Mouse (Mus musculus): ENCODE measurements around the gene Epha5.

Epha5 gene

DNA sequence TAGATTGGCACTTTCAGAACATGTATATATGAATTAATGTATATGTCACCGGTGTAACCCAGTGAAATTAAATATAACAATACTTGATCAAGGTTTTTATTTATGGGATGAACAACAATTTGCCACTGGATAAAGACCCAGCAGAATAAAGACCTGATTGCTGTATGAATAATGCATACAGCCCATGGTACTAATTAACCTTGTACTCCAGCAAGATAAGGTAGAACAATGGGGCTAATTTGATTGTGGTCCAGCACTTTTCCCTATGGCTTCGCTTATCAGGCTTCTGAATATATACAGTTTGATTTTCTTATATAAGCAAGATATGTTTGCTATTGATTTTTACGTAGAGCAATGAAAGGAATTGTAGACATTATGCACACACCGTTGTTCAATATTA lies 103.6 kb downstream of the Epha5 start:
- DNase-seq (ENCODE audit: low spot score in 2 of 2) = no peak

DNA sequence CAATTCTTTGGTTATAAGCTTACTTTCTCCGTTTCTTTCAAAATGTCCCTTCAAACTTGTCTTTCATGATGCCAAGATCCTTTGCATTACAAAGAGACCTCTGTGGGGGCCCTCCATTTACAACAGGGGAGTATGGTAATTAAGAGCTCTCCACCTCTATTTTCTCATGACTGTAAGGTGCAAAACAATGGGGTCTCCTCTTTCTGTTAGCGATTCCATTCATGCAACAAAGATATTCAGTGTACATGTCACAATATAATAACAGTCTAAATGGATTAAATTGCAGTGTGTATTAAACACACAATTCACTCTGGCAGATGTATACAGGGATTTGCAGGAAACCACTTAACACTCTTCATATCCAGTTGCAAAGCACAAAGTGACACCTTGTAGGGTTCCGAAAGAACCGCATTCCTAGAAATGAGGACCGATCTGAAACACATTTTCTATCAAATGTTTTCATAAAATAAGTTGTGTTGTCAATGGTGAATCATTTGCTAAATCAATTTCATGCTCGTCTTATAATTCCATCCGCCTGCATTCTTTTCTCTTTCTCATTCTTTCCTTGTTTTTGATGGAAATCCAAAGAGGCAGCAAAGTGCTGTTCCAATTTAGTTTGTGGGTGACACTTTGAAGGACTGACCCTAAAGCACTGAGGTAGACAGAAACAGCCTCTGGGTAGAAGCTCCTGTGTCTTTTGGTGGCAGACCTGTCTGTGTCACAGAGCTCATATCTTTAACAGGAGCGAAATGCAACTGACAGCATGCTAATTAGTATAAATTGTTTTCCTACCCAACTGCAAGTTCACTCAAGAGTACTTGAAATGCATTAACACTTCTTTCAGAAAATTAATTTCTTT lies 118.1 kb downstream of the Epha5 start:
- no peak for DNase-seq (ENCODE audit: low spot score in 2 of 2)

DNA sequence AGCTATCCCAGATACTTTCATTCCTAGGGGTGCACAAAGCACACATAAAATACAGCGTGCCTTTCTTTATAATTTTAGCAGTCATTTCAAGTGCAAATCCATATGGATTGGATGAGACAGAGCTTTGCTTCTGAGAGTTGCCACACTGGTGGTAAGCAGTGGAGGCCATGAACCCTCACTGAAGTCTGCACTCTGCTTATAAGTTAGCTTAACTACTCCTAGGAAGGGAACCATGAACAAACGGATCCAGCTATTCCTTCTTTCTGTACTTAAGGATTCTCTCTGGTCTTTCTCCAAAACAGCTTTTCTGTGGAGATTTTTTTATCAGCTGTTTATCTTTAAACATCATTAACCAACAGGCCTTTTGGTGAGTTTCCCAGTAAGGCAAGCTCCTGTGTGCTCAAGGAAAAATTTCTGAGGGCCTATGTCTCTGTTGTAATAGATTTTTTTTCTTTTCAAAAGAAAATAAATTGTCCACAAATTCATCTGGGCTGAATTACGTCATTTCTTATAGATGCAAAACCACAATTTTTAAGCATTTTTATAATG lies 127.7 kb downstream of the Epha5 start:
- no peak for DNase-seq (ENCODE audit: low spot score in 2 of 2)

DNA sequence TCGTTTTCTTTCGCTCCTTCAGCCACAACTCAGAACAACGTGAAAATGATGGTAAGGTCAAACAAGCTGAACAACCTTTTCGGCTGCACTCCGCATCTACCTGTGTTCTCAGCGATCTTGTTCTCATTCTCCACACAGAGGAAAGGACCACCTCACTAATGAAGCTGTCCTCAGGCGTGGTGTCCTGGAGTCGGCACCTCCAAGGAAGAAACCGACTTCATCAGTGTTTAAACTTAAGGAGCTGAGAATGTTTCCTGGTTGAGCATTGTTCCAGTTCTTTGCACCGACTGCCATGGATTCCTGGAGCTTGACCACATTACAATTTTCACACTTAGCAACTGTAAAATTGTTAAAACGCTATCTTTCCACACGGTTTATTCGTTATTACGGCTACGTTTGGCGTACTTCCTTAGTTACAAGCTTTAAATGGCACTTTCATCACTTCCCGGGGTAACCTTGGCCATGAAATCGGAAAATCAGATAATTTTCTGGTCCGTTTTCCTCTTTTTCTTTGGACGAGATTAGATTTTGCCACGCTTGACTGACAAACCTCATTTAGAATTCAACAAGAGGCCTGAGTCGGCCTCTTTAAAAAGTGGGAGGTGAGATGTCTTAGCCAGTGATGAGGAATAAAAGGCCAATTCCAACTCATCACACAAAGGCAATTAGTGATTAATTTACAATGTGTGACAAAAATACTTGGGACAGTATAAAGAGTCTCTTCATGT lies 135.7 kb downstream of the Epha5 start:
- DNase-seq (ENCODE audit: low spot score in 2 of 2) = no peak

DNA sequence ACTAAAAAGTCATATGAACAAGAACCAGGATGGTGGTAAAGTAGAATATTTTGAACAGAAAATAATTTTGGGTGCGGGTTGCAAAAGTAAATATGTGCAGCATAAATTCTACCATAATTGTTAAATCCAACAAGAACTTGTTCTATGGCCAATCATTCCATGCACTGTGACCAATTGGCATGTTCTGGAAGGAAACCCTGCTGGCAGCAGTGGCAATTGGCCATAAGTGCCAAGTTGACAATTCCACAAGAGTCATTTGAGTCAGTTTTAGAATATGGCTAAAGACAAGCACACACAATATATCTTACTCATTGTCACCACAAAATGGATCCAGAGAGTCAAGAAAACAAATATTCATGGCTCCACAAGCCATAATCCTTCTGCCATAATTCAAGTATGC lies 140.2 kb downstream of the Epha5 start:
- DNase-seq (ENCODE audit: low spot score in 2 of 2) = no peak

DNA sequence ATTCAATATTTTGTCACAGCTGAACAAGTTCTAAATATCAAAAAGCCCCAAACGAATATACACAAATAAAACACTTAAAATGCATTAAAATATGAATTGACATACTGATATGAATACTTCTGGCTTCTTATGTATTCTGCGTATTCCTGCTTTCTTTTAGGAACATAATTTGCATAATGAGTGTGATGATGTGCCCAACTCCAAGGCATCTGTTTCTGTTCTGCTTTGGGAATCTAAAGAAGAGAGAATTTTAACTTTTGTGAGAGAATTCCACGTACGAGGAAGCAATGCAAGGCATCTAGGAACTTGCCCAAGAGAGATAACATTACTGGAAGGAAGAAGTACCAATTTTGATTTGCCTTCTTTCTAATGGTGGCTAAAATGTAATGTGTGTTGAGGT lies 151.8 kb downstream of the Epha5 start:
- no peak for DNase-seq (ENCODE audit: low spot score in 2 of 2)

DNA sequence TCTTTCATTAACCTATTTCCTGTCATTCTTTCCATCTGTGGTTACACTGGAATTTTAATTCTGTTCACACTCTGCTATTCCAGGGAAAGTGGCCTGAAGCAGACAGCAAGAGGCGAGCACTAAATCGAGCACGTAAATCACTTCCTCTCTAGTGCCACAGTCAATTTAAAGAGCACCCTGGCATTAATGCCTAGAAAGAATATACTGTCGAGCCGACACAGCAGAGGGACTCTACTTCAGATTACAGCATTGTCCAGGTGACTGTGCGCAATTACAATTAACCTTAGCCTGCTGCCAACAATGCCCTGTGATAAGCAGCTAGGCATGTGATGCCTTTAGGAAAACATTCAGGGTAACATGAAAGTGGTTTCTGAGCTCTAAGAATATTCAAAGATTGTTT lies 153.2 kb downstream of the Epha5 start:
- DNase-seq (ENCODE audit: low spot score in 2 of 2) = no peak

DNA sequence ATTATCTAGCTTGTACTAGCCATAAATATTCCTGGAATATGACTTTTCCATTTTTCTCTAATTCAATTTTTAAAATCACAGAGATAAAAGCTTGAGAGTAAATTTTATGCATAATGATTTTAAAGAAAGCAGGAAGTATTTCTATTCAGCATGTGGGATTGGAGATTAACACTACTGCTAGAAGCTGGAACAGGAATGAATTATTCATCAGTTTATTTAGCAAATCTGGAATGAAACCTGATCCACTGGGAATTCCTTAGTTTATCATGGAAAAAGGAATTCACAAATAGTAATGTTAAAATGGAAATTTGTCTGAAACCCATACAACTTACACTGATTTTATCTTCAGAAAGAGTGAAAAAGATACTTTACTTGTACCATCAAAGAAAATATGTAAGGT lies 187.2 kb downstream of the Epha5 start:
- DNase-seq (ENCODE audit: low spot score in 2 of 2) = no peak

DNA sequence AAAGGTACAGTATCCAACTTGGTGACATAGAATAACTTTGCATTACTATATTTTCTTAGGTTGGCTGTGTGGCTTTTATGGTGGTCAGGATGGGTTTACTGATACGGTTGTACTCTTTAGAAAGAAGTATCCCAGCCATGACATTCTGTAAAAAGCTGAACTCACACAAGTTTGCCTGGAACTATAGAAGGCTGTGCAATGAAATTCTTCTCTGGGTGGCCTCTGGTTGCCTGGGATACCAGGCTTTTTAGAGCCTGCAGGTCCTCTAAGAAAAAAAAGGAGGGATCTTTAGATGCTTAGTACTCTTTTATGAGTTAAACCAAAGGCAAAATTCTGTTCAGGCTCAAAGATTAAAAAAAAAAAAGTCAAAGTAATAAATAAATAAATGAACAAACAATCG lies 208.6 kb downstream of the Epha5 start:
- no peak for DNase-seq (ENCODE audit: low spot score in 2 of 2)

DNA sequence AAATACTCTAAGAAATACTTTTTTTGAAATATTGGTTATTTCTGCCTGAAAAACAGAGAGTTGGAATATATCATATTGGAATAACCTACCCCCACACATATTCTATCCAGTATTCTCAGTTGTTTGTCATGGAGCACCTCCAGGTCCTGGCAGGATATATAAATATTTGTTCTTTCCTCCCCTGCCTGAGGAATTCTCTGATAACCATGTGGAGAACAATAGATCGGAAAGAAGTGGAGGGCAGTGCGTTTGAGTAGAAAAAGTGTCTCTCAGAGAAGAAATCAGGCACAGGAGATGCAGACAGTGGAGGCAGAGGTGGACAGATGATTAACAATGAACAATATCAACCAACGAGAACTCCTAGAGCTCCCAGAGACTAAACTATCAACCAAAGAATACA lies 223.8 kb downstream of the Epha5 start:
- no peak for DNase-seq (ENCODE audit: low spot score in 2 of 2)

DNA sequence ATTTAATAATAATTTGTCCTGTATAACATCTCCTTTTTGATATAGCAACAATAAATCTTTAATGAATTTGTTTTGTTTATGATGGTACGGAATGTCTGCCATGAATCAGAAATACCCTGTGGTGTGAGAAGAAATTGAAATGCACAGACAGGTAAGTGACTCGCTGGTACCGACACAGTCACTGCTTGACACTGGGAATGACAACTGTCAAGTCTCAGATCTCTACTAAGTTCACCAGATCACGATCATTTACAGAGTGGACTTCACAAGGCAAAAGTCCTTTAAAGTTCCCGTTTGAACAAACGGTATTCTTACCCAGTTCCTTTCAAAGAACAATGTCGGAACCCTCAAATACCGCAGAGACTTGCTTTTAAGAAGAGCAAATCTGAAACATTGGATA lies 233.0 kb downstream of the Epha5 start:
- DNase-seq (ENCODE audit: low spot score in 2 of 2) = no peak

DNA sequence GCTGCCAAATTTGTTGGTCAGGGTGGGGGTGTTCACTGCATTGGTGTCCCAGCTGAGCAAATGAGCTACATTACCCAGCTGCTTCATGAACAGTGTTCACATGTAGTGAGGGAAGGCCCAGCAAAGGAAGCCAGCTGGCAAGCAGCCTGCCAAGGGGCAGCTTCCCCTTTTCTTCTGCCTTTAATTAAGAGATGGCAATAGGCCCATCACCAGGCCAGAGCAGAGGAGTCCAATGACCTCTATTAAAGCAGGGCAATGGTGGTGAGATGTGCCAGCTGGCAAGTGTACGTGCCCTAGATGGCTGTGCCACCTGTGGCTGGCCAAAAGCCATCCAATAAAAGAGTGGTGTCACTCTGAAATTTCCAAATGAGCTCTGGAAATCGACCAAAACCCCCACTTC lies 264.1 kb downstream of the Epha5 start:
- no peak for DNase-seq (ENCODE audit: low spot score in 2 of 2)

DNA sequence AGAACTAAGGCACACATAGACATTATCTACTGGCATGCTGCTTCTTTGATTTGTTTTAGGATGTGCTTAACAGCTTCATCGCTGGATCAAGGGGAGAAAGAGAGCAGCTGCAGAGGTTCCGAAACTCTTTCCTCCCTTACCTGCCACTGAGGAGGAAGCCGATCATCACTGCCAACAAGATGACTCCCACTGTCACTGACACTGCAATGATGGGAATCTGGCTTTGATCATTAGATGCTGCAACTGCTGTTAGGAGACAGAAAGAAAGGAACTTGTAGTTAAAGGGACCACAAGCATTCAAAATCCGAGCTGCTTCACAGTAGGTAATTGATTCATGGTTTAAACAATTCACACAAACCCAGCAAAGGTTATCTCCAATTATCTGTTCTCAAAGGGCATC lies 275.0 kb downstream of the Epha5 start:
- no peak for DNase-seq (ENCODE audit: low spot score in 2 of 2)

DNA sequence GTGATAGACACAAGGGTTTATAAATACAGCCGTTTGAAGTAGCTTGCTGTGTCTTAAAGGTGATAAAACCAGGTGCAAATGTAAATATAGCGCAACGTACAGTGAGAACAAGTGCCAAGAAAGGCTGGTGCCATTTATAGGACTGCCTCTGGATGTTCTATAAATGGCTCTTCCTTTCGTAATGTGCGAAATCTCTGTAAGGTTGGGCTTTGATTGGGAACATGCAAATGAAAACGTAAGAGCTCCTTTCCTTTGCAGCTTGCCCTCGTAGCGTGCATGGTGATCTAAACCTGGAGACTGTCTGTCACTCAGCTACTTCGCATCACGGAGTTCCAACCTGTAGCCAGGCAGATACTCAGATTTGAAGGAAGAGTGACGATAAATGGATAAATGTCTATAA lies 321.2 kb downstream of the Epha5 start:
- no peak for DNase-seq (ENCODE audit: low spot score in 2 of 2)

DNA sequence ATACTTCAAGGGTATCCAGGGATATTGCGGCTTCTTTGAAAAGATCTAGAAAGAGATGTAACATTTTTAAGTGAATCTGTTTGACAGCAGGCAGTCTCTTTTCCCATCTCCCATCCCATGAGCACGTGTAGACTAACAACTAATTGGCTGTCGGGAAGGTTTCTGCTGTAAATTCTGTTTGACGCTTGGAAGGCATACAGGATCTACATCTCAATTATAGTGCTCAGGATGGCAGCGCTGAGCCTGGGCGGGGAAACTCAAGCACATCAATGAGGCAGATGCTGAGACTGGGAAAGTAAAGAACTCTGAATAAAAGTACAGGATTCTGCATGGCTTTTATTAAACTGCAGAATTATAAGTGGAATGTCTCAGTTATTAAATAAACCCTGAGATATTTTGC lies 335.9 kb downstream of the Epha5 start:
- no peak for DNase-seq (ENCODE audit: low spot score in 2 of 2)

DNA sequence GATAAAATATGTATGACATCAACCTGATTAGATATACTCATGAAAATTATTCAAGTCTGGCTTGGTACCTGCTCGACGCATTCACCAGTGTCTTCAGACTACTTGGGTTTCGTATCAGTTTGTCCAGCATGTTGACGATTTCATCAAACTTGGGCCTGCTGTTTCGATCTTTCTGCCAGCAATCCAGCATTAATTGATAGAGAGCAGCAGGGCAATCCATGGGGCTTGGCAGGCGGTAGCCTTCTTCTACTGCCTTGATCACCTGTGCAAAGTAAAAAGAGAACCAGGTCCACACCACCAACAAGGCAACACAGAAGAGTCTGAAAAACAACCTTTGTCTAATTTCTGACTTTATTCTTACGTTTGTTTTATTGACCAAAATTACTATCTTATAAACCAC lies 346.2 kb downstream of the Epha5 start:
- no peak for DNase-seq (ENCODE audit: low spot score in 2 of 2)

DNA sequence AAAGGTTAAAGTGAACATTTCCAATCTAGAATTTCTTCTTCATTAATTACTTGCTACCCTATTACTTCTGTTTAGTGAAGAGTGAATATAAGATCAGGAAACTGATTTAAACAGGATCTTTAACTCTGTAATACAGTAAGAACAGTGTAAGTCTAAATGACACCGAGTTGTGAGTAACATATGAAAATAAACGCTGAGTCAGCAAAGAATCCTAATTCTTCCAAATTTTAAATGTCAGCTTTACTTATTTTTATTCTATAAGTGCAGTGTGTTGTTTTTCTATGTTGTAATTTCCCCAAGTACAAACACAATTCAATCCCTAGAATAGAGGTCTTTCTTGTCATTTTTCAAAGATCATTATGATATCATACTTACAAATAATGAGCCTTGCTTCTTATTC lies 363.3 kb downstream of the Epha5 start:
- no peak for DNase-seq (ENCODE audit: low spot score in 2 of 2)

DNA sequence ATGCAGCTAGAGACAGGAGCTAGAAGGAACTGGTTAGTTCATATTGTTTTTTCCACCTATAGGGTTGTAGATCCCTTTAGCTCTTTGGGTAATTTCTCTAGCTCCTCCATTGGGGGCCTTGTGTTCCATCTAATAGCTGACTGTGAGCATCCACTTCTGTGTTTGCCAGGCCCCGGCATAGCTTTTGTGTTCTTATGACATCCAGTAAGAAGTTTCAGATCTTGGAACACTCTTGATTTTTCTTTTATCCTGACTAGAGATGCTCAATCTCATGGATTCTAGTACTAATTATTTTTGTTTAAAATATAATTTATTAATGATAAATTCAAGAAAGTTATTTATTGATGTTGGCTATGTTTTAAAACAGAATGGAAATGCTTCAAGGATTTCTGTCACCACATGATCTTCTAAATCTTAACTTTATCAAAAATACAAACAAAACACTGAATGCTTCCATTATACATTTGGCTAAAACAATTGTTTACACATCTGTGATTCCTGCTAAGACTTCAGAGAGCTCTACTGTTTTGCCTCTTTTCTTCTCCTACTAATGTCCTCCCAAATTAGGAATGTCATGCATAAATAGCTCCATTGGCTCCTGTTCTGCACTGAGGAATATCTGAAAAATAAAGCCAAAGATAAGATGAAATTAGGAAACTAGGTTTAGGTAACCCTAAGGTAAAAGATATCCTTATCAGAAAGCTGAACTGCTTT lies 379.8 kb downstream of the Epha5 start:
- no peak for DNase-seq (ENCODE audit: low spot score in 2 of 2)
